Mouse (Mus musculus) liver, postnatal 0 days (tissue): ENCODE measurements around the gene Patl1. TPM values are rescaled to one million over a fixed set of nuclear protein-coding genes. Genes with fewer than 3 reads are reported as not detected.
"Not testable (repeated sequence)": the region's sequence is repeated elsewhere in the genome, so short reads cannot be mapped to it uniquely, and the experiment has no call there.

Experiments used
- ATAC-seq: fragments of 200-750 bp; cut with Nextera tagmentation; 2 replicates; pipeline ENCODE4 v1.8.0; 2017; ENCODE audit warnings: mild to moderate bottlenecking, moderate library complexity
- DNase-seq: peaks from one replicate; pipeline ENCODE4 v3.0.0-alpha.2; 2016
- H3K27ac ChIP-seq: fragments of 300-500 bp; sonication (generic); 2 replicates; pipeline ENCODE4 v1.5.1; 2014; ENCODE audit warnings: antibody characterized with exemption, moderate library complexity, mild to moderate bottlenecking, low read depth
- H3K27me3 ChIP-seq: fragments of 300-500 bp; sonication (generic); 2 replicates; pipeline ENCODE4 v1.6.1; 2014; ENCODE audit warnings: low read length, control low read depth, mixed read lengths; ENCODE audit not compliant: insufficient read depth
- H3K36me3 ChIP-seq: fragments of 300-500 bp; sonication (generic); replicated peaks from 2 replicates; pipeline ENCODE4 v1.6.1; 2014; ENCODE audit warnings: mild to moderate bottlenecking, control low read depth, low read length, moderate library complexity, mixed read lengths; ENCODE audit not compliant: insufficient read depth
- H3K4me1 ChIP-seq: fragments of 300-500 bp; sonication (generic); 2 replicates; pipeline ENCODE4 v1.6.1; 2014; ENCODE audit warnings: antibody characterized with exemption, mild to moderate bottlenecking, control low read depth; ENCODE audit not compliant: insufficient read depth
- H3K4me2 ChIP-seq: fragments of 300-500 bp; sonication (generic); 2 replicates; pipeline ENCODE4 v1.6.1; 2014; ENCODE audit warnings: low read depth, mild to moderate bottlenecking, low read length, moderate library complexity, mixed read lengths
- H3K4me3 ChIP-seq: fragments of 300-500 bp; sonication (generic); 2 replicates; pipeline ENCODE4 v1.5.1; 2014; ENCODE audit warnings: low read depth, low read length
- H3K9ac ChIP-seq: fragments of 300-500 bp; sonication (generic); replicated peaks from 2 replicates; pipeline ENCODE4 v1.6.1; 2014; ENCODE audit warnings: mild to moderate bottlenecking, moderate library complexity
- H3K9me3 ChIP-seq: fragments of 300-500 bp; sonication (generic); 2 replicates; pipeline ENCODE4 v1.6.1; 2016; ENCODE audit warnings: mild to moderate bottlenecking, control low read depth, low read length, mixed read lengths
- CTCF ChIP-seq: sonication (generic); IDR thresholded peaks from 2 replicates; pipeline ENCODE4 v1.5.1; 2016; ENCODE audit warnings: antibody characterized with exemption, low read depth
- EP300 ChIP-seq: IDR thresholded peaks from 2 replicates; pipeline ENCODE4 v1.6.1; 2016; ENCODE audit warnings: antibody characterized with exemption, low read depth, mild to moderate bottlenecking
- WGBS: fragments of 180-500 bp; shearing (Covaris S2); extraction: QIAGEN DNeasy Blood & Tissue Kit; methylation state at CpG from one replicate; pipeline ENCODE4 v1.1.7; 2014; ENCODE audit not compliant: insufficient replicate concordance; 5-methylcytosine and 5-hydroxymethylcytosine counted together
- polyA plus RNA-seq: library from polyadenylated mRNA; unstranded; fragments of >200 nt; fragmentation: Nextera tagmentation; extraction: Ambion mirVana; gene quantifications from 2 replicates; pipeline ENCODE4 v1.2.1, GENCODE M21; 2015

Patl1 gene
- polyA plus RNA-seq, 1 experiment from 2014 or later = 5.4 TPM

DNA sequence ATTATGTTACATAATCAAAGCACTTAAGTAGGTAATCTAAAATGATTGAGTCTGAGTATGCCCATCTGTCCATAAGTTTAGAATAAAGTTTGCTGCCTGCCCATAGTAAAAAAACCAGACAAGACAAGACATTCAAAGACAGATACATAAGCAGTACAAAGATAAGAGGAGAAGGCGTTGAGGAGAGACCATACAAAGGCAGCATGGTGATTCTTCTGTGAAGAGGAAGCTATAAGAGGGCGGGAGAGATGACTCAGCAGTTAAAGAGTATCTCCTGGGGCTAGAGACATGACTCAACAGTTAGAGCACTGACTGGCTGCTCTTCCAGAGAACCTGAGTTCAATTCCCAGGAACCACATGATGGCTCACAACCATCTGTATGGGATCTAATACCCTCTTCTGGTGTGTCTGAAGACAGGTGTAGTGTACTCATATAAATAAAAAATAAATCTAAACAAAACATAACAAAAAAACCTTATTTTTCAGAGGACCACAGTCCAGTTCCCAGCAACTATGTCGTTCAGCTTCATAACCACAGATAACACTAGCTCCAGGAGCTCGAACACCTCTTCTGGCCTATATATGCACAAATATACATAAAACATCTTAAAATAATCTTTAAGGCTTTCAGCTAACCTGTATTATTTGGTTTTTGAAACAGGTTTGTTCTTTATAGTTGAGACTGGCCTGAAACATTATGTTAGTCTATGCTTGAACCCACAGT lies 16.0 kb downstream of the Patl1 start:
- TF ChIP-seq CTCF = no peak
- TF ChIP-seq EP300 = no peak
- ATAC-seq = peak; percentile 84
- 66% methylated on average over 4 of the region's 4 CpGs for WGBS
- DNase-seq = no peak
- Histone ChIP-seq H3K36me3 (peaks cover 65% of the 10 kb centered on the region), H3K4me1 (peaks cover 3% of the 10 kb centered on the region; the same call in 1 of the 2 replicates), H3K9me3 (no peaks in the 10 kb centered on the region), H3K4me2 (no peak overlapping the region), H3K9ac (no peak overlapping the region), H3K27me3 (no peaks in the 10 kb centered on the region), H3K4me3 (no peak overlapping the region), H3K27ac (no peak overlapping the region)

DNA sequence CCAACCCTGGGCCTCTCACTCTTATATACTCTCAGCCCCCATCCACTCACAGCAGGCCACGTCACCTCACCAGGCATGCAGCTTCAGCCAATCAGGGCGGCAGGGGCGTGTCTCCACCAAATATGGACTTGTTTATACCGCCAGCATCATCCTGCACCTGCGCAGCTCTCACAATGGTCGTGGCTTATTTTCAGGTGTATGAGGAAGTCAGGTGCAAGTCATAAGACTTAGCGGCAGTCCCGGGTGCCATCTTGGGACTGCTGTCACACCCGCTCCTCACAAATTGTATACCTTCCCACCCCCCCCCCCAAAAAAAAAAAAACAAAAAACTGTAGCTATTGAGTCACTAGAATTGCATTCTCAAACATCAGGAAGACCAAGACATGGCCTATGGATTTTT lies 34.3 kb downstream of the Patl1 start:
- WGBS = 92% methylated on average over 9 of the region's 9 CpGs
- not testable (repeated sequence) for H3K4me3 ChIP-seq, H3K9me3 ChIP-seq, DNase-seq, H3K4me1 ChIP-seq, H3K4me2 ChIP-seq, ATAC-seq, H3K27ac ChIP-seq, H3K27me3 ChIP-seq, H3K9ac ChIP-seq
- peaks cover 33% of the 10 kb centered on the region for H3K36me3 ChIP-seq

DNA sequence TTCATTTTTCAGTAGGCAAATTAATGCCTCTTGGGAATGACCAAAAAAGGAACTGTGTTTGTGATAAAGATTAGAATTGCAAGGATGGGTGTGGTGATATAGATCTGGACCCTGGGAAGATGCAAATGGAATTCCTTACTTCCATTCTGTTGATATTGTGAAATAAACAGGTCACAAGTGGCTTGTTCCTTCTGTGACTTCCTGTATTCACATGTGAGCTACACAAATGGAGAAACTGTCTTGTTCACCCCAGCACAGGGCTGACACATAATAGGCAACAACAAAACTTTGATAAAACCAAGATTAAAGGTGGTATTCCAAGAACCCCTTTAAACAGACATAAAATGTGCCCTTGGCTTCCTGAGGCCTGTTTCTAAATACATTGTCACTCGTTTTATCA lies 37.7 kb downstream of the Patl1 start:
- H3K4me2 ChIP-seq = no peak overlapping the region
- H3K27ac ChIP-seq = no peak overlapping the region
- ATAC-seq (no peak), DNase-seq (no peak)
- peaks cover 8% of the 10 kb centered on the region; the same call in 1 of the 2 replicates for H3K36me3 ChIP-seq
- H3K4me3 ChIP-seq = no peak overlapping the region
- WGBS = 47% methylated on average over 1 of the region's 1 CpGs
- no peaks in the 10 kb centered on the region for H3K4me1 ChIP-seq
- H3K27me3 ChIP-seq = no peaks in the 10 kb centered on the region
- H3K9me3 ChIP-seq = no peaks in the 10 kb centered on the region
- no peak overlapping the region for H3K9ac ChIP-seq
- no peak for TF ChIP-seq EP300
- no peak for TF ChIP-seq CTCF

DNA sequence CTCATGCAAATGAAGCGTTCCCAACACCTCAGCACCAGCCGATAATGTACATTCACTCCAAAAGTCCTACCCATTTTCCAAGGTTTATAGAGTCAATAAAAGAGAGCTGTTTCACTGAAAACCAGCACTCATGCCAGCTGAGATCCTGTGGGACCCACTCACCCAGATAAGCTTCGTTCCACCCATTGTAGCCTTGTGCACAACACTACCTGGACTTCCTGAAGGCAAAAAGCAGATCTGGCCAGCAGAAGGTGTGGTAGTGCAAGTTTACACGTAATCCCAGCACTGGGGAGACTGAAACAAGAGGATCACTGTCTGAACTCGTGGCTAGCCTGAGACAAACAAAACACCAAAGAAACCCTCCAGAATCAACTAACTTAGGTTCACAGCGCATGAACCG lies 38.5 kb downstream of the Patl1 start:
- H3K27me3 ChIP-seq = no peaks in the 10 kb centered on the region
- TF ChIP-seq EP300 (no peak), CTCF (no peak)
- no peak overlapping the region for H3K4me2 ChIP-seq
- no peak for ATAC-seq
- H3K4me1 ChIP-seq = no peaks in the 10 kb centered on the region
- H3K36me3 ChIP-seq = peaks cover 1% of the 10 kb centered on the region; the same call in 1 of the 2 replicates
- no peaks in the 10 kb centered on the region for H3K9me3 ChIP-seq
- DNase-seq = no peak
- no peak overlapping the region for H3K4me3 ChIP-seq
- 65% methylated on average over 7 of the region's 7 CpGs for WGBS
- no peak overlapping the region for H3K9ac ChIP-seq
- no peak overlapping the region for H3K27ac ChIP-seq

DNA sequence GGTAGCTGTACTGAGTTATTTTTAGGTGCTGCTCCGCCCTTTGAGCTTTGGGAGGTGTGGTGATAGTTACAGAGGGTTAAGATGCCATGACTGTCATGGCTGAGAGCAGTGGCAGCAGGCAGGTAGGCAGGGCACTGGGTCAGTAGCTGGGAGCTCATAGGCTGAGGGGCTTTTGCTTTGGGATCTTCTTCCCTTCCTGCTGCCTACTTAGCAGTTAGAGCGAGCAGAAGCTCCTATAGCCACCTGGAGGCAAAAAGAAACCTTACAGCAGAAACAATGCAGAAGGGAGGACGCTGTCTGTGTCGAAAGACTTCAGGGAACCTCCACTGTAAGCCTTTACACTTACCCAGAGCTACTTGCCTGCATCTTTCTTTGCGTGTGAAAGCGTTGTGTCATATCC lies 42.0 kb downstream of the Patl1 start:
- TF ChIP-seq EP300 (no peak), CTCF (no peak)
- Histone ChIP-seq H3K9ac (no peak overlapping the region), H3K27ac (no peak overlapping the region), H3K4me2 (no peak overlapping the region), H3K36me3 (no peaks in the 10 kb centered on the region), H3K27me3 (no peaks in the 10 kb centered on the region), H3K9me3 (no peaks in the 10 kb centered on the region), H3K4me1 (no peaks in the 10 kb centered on the region), H3K4me3 (no peak overlapping the region)
- ATAC-seq = no peak
- DNase-seq = no peak
- WGBS = 42% methylated on average over 6 of the region's 6 CpGs

DNA sequence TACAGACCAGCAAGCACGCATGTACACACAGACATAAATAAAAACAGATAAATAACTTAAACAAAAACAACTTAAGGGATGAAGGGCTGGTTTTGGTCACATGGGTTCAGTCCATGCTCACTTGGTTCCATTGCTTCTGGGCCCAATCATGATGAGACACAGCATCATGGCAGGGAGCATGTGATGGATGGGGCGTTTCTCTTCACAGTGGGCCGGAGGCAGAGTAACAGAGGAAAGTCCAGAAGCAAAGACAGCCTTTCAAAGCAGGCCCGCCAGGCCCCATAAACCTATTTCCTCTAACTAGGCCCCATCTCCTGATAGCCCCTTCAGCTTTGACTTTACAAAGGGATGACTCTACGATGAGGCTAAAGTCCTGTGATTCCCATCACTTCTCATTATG lies 44.4 kb downstream of the Patl1 start:
- no peak for ATAC-seq

DNA sequence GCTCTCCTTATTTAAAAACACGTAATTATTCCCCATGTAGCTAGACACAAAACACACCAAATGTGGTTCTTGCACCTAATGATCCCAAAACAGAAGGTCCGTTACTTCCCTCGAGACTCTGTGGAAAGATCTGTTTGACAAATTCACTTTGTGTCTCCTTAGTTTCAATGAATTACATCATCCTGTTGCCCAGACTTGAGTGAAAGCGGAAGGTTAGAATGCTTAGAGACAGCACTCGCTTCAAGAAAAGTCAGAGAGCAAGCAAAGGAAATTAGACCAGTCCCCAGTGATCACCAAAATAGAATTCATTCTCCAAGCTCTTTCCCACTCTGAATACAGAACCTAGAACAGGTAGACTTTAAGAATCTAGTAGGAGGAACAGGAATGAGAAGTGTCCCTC lies 45.2 kb downstream of the Patl1 start:
- no peak overlapping the region for H3K4me3 ChIP-seq
- DNase-seq = no peak
- H3K4me1 ChIP-seq = no peaks in the 10 kb centered on the region
- 75% methylated on average over 5 of the region's 5 CpGs for WGBS
- no peak overlapping the region for H3K4me2 ChIP-seq
- TF ChIP-seq EP300 = no peak
- TF ChIP-seq CTCF = no peak
- no peak for ATAC-seq
- H3K27me3 ChIP-seq = no peaks in the 10 kb centered on the region
- H3K27ac ChIP-seq = no peak overlapping the region
- H3K9ac ChIP-seq = no peak overlapping the region
- H3K36me3 ChIP-seq = no peaks in the 10 kb centered on the region
- H3K9me3 ChIP-seq = no peaks in the 10 kb centered on the region

More for the DNA sequence above, 44.4 kb downstream of the Patl1 start:
- DNase-seq = no peak
- no peak overlapping the region for H3K4me2 ChIP-seq
- WGBS = 86% methylated on average over 5 of the region's 5 CpGs
- no peaks in the 10 kb centered on the region for H3K36me3 ChIP-seq
- H3K9me3 ChIP-seq = no peaks in the 10 kb centered on the region
- no peaks in the 10 kb centered on the region for H3K27me3 ChIP-seq
- TF ChIP-seq CTCF (no peak), EP300 (no peak)
- H3K4me1 ChIP-seq = no peaks in the 10 kb centered on the region
- H3K4me3 ChIP-seq = no peak overlapping the region
- H3K9ac ChIP-seq = no peak overlapping the region
- no peak overlapping the region for H3K27ac ChIP-seq
